Mouse (Mus musculus) adrenal gland, adult (tissue): ENCODE results near the gene Gm10577.
A peak's percentile ranks its signal among the peaks of the same experiment; 100 is the strongest.

Source experiments
- DNase-seq, 2 experiments: peaks; one replicate each; pipeline ENCODE4 v3.0.0; 2022 to 2023; ENCODE audit warnings: low spot score in 1 of 2; ENCODE audit not compliant: inconsistent age in 2 of 2

The Gm10577 gene

GRCm38 (mm10) chr4:100996060-100996651, 24.3 kb downstream of the Gm10577 start:
- DNase-seq = no peak

GRCm38 (mm10) chr4:100995617-100996016, 24.9 kb downstream of the Gm10577 start:
- DNase-seq = no peak

- DNase-seq = no peak
These were observed 25.8 kb downstream of the Gm10577 start for GRCm38 (mm10) chr4:100994442-100995255.

GRCm38 (mm10) chr4:100992086-100992485, 28.4 kb downstream of the Gm10577 start:
- no peak for DNase-seq

GRCm38 (mm10) chr4:100990996-100991395, 29.5 kb downstream of the Gm10577 start:
- peak in 1 of 2 experiments; percentile 28 for DNase-seq

GRCm38 (mm10) chr4:100988231-100988799, 32.2 kb downstream of the Gm10577 start:
- DNase-seq = peak; percentile 13 to 72

- peak in 1 of 2 experiments; percentile 33 for DNase-seq
These were observed 33.3 kb downstream of the Gm10577 start for GRCm38 (mm10) chr4:100987187-100987586.

- DNase-seq = no peak
These were observed 43.0 kb downstream of the Gm10577 start for GRCm38 (mm10) chr4:100977522-100977921.

GRCm38 (mm10) chr4:100974455-100975035, 46.0 kb downstream of the Gm10577 start:
- DNase-seq = no peak

GRCm38 (mm10) chr4:100973641-100974454, 46.6 kb downstream of the Gm10577 start:
- DNase-seq = no peak
